Mouse (Mus musculus) brown adipose tissue, adult 24 weeks (tissue): ENCODE data around the gene Arnt. TPM values are rescaled to one million over a fixed set of nuclear protein-coding genes. Genes with fewer than 3 reads are reported as not detected.
A peak's percentile ranks its signal among the peaks of the same experiment; 100 is the strongest.
"Not testable (repeated sequence)": the region's sequence is repeated elsewhere in the genome, so short reads cannot be mapped to it uniquely, and the experiment has no call there.

Experiments used
- H3K27ac ChIP-seq: fragments of 200-500 bp; replicated peaks from 2 replicates; pipeline ENCODE4 v1.5.1; 2012; ENCODE audit warnings: low read depth, mild to moderate bottlenecking, low read length
- H3K4me1 ChIP-seq: fragments of 200-500 bp; 2 replicates; pipeline ENCODE4 v1.6.1; 2012; ENCODE audit warnings: low read length, mixed read lengths; ENCODE audit not compliant: control insufficient read depth, insufficient read depth, insufficient read length
- H3K4me3 ChIP-seq: fragments of 200-500 bp; 2 replicates; pipeline ENCODE4 v1.5.1; 2012; ENCODE audit warnings: low read depth, mild to moderate bottlenecking, low read length, moderate library complexity; ENCODE audit not compliant: insufficient read depth
- polyA plus RNA-seq: library from polyadenylated mRNA; stranded (reverse); fragments of >200 nt; gene quantifications from 2 replicates; pipeline ENCODE4 v1.2.4, GENCODE M21; 2012; ENCODE audit not compliant: missing spikeins, insufficient read depth, insufficient read length

Gene Arnt
- polyA plus RNA-seq, 1 experiment: 18.4 TPM

- peak overlapping the region; percentile 76 for H3K27ac ChIP-seq
Measured at GRCm38 (mm10) chr3:95529814-95530213, 95.6 kb downstream of the Arnt start.

GRCm38 (mm10) chr3:95531025-95531424, 96.8 kb downstream of the Arnt start:
- Histone ChIP-seq H3K4me1 (no peaks in the 10 kb centered on the region), H3K27ac (no peak overlapping the region)

More at GRCm38 (mm10) chr3:95529814-95530213, 95.6 kb downstream of the Arnt start:
- Histone ChIP-seq H3K4me3 (peak overlapping the region; percentile 27; the same call in 1 of the 2 replicates), H3K4me1 (no peaks in the 10 kb centered on the region)

GRCm38 (mm10) chr3:95533364-95533763, 99.2 kb downstream of the Arnt start:
- Histone ChIP-seq H3K27ac (no peak overlapping the region), H3K4me3 (no peak overlapping the region), H3K4me1 (no peaks in the 10 kb centered on the region)

More at GRCm38 (mm10) chr3:95531025-95531424, 96.8 kb downstream of the Arnt start:
- no peak overlapping the region for H3K4me3 ChIP-seq

- Histone ChIP-seq H3K4me3 (no peak overlapping the region), H3K27ac (no peak overlapping the region), H3K4me1 (no peaks in the 10 kb centered on the region)
Measured at GRCm38 (mm10) chr3:95534927-95535326, 100.7 kb downstream of the Arnt start.

- Histone ChIP-seq H3K4me1 (no peaks in the 10 kb centered on the region), H3K4me3 (no peak overlapping the region), H3K27ac (no peak overlapping the region)
Measured at GRCm38 (mm10) chr3:95538936-95539335, 104.7 kb downstream of the Arnt start.

- Histone ChIP-seq H3K4me3 (no peak overlapping the region), H3K4me1 (no peaks in the 10 kb centered on the region), H3K27ac (no peak overlapping the region)
Measured at GRCm38 (mm10) chr3:95539837-95540236, 105.6 kb downstream of the Arnt start.

GRCm38 (mm10) chr3:95541186-95541585, 107.0 kb downstream of the Arnt start:
- not testable (repeated sequence) for H3K27ac ChIP-seq, H3K4me3 ChIP-seq, H3K4me1 ChIP-seq

GRCm38 (mm10) chr3:95542171-95542570, 108.0 kb downstream of the Arnt start:
- Histone ChIP-seq H3K27ac (no peak overlapping the region), H3K4me3 (no peak overlapping the region), H3K4me1 (no peaks in the 10 kb centered on the region)

- no peak overlapping the region for H3K4me3 ChIP-seq
- H3K27ac ChIP-seq: no peak overlapping the region
- H3K4me1 ChIP-seq: no peaks in the 10 kb centered on the region
Measured at GRCm38 (mm10) chr3:95542981-95543380, 108.8 kb downstream of the Arnt start.

Other genes starting within 250 kb of the Arnt start
- 11.3 and 12.2 TPM in 2 replicates for gene Gabpb2, start 216.5 kb upstream of the Arnt start, polyA plus RNA-seq
- 23.3 and 29.2 TPM in 2 replicates for gene Cdc42se1, start 205.7 kb upstream of the Arnt start, polyA plus RNA-seq
- 3.5 and 7.0 TPM in 2 replicates for gene Mllt11, start 202.2 kb upstream of the Arnt start, polyA plus RNA-seq
- not detected in 2 replicates for gene Gm128, start 192.8 kb upstream of the Arnt start, polyA plus RNA-seq
- gene Bnipl, start 183.2 kb upstream of the Arnt start, polyA plus RNA-seq: not detected in 2 replicates
- gene Mindy1, start 153.0 kb upstream of the Arnt start, polyA plus RNA-seq: 22.1 and 23.5 TPM in 2 replicates
- 11.9 and 16.3 TPM in 2 replicates for gene Prune1, start 152.3 kb upstream of the Arnt start, polyA plus RNA-seq
- 0.63 and 1.5 TPM in 2 replicates for gene Anxa9, start 127.2 kb upstream of the Arnt start, polyA plus RNA-seq
- 178 and 185 TPM in 2 replicates for gene Cers2, start 119.6 kb upstream of the Arnt start, polyA plus RNA-seq
- gene Setdb1, start 77.2 kb upstream of the Arnt start, polyA plus RNA-seq: 6.7 and 7.5 TPM in 2 replicates
- not detected in 2 replicates for gene 4930558C23Rik, start 31.5 kb upstream of the Arnt start, polyA plus RNA-seq
- 7.5 and 12.3 TPM in 2 replicates for gene Ctsk, start 64.9 kb downstream of the Arnt start, polyA plus RNA-seq
- gene Ctss, start 92.4 kb downstream of the Arnt start, polyA plus RNA-seq: 21.0 and 22.4 TPM in 2 replicates
- not detected in 2 replicates for gene Hormad1, start 125.3 kb downstream of the Arnt start, polyA plus RNA-seq
- 20.1 and 20.4 TPM in 2 replicates for gene Golph3l, start 154.5 kb downstream of the Arnt start, polyA plus RNA-seq
- 38.4 and 51.4 TPM in 2 replicates for gene Ensa, start 190.6 kb downstream of the Arnt start, polyA plus RNA-seq
- gene Mcl1, start 224.4 kb downstream of the Arnt start, polyA plus RNA-seq: 56.1 and 61.6 TPM in 2 replicates